Mouse (Mus musculus) testis, adult 2 months (tissue): ENCODE results near the gene Sh3gl1. TPM values are rescaled to one million over a fixed set of nuclear protein-coding genes. Genes with fewer than 3 reads are reported as not detected.

Experiments used
- H3K27ac ChIP-seq: fragments of 200-500 bp; 2 replicates; pipeline ENCODE4 v1.5.1; 2012; ENCODE audit warnings: low read depth, low read length; ENCODE audit not compliant: control insufficient read depth, insufficient read depth
- H3K27me3 ChIP-seq: fragments of 200-500 bp; 2 replicates; pipeline ENCODE4 v1.6.1; 2012; ENCODE audit warnings: mild to moderate bottlenecking, low read length, moderate library complexity; ENCODE audit not compliant: control insufficient read depth, insufficient read depth
- H3K36me3 ChIP-seq: fragments of 200-500 bp; 2 replicates; pipeline ENCODE4 v1.6.1; 2012; ENCODE audit warnings: mild to moderate bottlenecking, low read length; ENCODE audit not compliant: control insufficient read depth, insufficient read depth
- H3K4me1 ChIP-seq: fragments of 200-500 bp; 2 replicates; pipeline ENCODE4 v1.6.1; 2012; ENCODE audit warnings: low read length; ENCODE audit not compliant: control insufficient read depth, insufficient read depth
- H3K4me3 ChIP-seq: fragments of 200-500 bp; 2 replicates; pipeline ENCODE4 v1.5.1; 2012; ENCODE audit warnings: low read depth, mild to moderate bottlenecking, low read length, moderate library complexity, mixed read lengths; ENCODE audit not compliant: control insufficient read depth
- CTCF ChIP-seq: fragments of 200-500 bp; IDR thresholded peaks from 2 replicates; pipeline ENCODE4 v1.5.1; 2012; ENCODE audit warnings: low read depth, mild to moderate bottlenecking, inconsistent platforms, low read length, moderate library complexity; ENCODE audit not compliant: control insufficient read depth, insufficient read depth, insufficient replicate concordance
- POLR2A ChIP-seq: fragments of 200-500 bp; IDR thresholded peaks from 2 replicates; pipeline ENCODE4 v1.6.1; 2012; ENCODE audit warnings: low read depth, mild to moderate bottlenecking, inconsistent platforms, low read length, moderate library complexity; ENCODE audit not compliant: control insufficient read depth
- polyA plus RNA-seq: library from polyadenylated mRNA; depleted of rRNA; stranded (reverse); fragments of >200 nt; gene quantifications from 2 replicates; pipeline ENCODE4 v1.2.3, GENCODE M21; 2012

The Sh3gl1 gene
- polyA plus RNA-seq, 1 experiment = 91.9 TPM

DNA sequence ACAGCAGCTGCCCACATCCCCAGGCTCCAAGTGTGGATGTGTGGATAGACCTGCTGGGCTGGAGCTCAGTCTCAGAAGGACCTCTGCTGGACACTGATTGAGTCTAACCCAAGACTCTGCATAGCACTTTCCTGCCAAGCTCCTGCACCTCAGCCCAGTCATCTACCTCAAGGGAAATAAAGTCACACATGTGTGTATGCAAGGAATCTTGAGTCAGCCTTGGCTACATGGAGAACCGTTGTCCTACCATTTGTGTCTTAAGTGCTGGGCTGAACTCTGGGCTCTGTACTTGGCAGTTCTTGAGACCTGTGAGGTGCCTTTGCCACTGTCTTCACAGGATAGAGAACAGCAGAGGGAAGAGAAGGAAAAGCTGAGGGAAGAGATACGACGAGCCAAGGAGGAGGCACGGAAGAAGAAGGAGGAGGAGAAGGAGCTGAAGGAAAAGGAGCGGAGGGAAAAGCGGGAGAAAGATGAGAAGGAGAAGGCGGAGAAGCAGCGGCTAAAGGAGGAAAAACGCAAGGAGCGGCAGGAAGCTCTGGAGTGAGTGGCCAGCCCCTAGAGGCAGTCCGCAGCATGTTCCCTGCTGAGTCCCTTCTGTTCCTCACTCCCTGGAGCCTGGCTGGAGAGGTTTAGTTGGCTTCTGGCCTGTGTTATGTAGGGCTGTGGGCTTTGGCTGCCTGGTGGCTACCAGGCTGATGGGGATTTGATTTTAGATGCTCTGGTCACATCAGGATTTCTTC is 21.1 kb upstream of the Sh3gl1 start:
- H3K27ac ChIP-seq = no peak overlapping the region
- no peaks in the 10 kb centered on the region for H3K4me1 ChIP-seq
- H3K36me3 ChIP-seq = no peaks in the 10 kb centered on the region; the same call in 1 of the 2 replicates
- TF ChIP-seq POLR2A (no peak), CTCF (no peak)
- no peaks in the 10 kb centered on the region for H3K27me3 ChIP-seq
- no peak overlapping the region for H3K4me3 ChIP-seq

- no peak overlapping the region for H3K27ac ChIP-seq
- no peaks in the 10 kb centered on the region for H3K27me3 ChIP-seq
- no peaks in the 10 kb centered on the region for H3K36me3 ChIP-seq
- no peaks in the 10 kb centered on the region for H3K4me1 ChIP-seq
- TF ChIP-seq CTCF = no peak
- no peak for TF ChIP-seq POLR2A
- H3K4me3 ChIP-seq = peak overlapping the region; percentile 67
Measured at GRCm38 (mm10) chr17:56055945-56056678, 19.7 kb upstream of the Sh3gl1 start.

DNA sequence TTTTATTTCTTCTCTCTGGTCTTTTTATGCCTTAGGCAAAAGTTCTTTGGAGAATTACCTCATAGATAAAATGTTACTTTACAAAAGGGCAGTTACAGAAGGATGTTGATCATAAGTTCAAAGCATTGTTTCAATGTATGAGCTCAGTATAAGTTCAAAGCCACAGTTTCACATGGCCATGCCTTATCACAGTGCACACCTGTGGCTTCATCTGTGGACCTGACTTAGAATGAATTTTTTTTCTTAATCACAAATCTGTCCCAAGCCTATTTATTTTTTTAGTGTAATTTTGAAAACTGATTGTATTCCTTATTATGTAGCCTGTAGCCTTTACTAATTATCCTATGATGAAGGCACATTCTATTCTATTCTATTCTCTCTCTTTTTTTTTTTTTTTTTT is 18.5 kb upstream of the Sh3gl1 start:
- TF ChIP-seq CTCF (no peak), POLR2A (no peak)
- Histone ChIP-seq H3K4me3 (no peak overlapping the region), H3K36me3 (no peaks in the 10 kb centered on the region), H3K4me1 (no peaks in the 10 kb centered on the region), H3K27ac (no peak overlapping the region), H3K27me3 (no peaks in the 10 kb centered on the region)

GRCm38 (mm10) chr17:56051369-56051768 is 14.9 kb upstream of the Sh3gl1 start:
- H3K36me3 ChIP-seq = peaks cover 2% of the 10 kb centered on the region; the same call in 1 of the 2 replicates
- no peak for TF ChIP-seq CTCF
- no peak for TF ChIP-seq POLR2A

GRCm38 (mm10) chr17:56040857-56041163 is 4.4 kb upstream of the Sh3gl1 start:
- H3K4me3 ChIP-seq = peak overlapping the region; percentile 97
- no peak for TF ChIP-seq CTCF
- no peak for TF ChIP-seq POLR2A
- H3K36me3 ChIP-seq = no peaks in the 10 kb centered on the region; the same call in 1 of the 2 replicates
- H3K4me1 ChIP-seq = peaks cover 9% of the 10 kb centered on the region
- no peaks in the 10 kb centered on the region for H3K27me3 ChIP-seq
- H3K27ac ChIP-seq = peak overlapping the region; percentile 82

More at GRCm38 (mm10) chr17:56051369-56051768, 14.9 kb upstream of the Sh3gl1 start:
- Histone ChIP-seq H3K4me3 (no peak overlapping the region), H3K4me1 (no peaks in the 10 kb centered on the region), H3K27me3 (no peaks in the 10 kb centered on the region), H3K27ac (no peak overlapping the region)

- Histone ChIP-seq H3K36me3 (no peaks in the 10 kb centered on the region; the same call in 1 of the 2 replicates), H3K27ac (peak within 1 kb of the TSS; percentile 82), H3K4me1 (peaks cover 9% of the 10 kb centered on the region), H3K4me3 (peak within 1 kb of the TSS; percentile 97), H3K27me3 (no peaks in the 10 kb centered on the region)
- TF ChIP-seq POLR2A (peak; percentile 81), CTCF (no peak)
Measured at GRCm38 (mm10) chr17:56040030-56040856, 3.8 kb upstream of the Sh3gl1 start, which contains the start of gene Chaf1a. TSS of gene Chaf1a (plus strand) at chr17:56040439.

- Histone ChIP-seq H3K27me3 (no peaks in the 10 kb centered on the region), H3K4me1 (peaks cover 12% of the 10 kb centered on the region), H3K36me3 (no peaks in the 10 kb centered on the region; the same call in 1 of the 2 replicates), H3K4me3 (no peak overlapping the region), H3K27ac (no peak overlapping the region)
- no peak for TF ChIP-seq CTCF
- TF ChIP-seq POLR2A = no peak
Measured at GRCm38 (mm10) chr17:56039345-56039744, 2.9 kb upstream of the Sh3gl1 start.
